Mouse (Mus musculus) cerebral cortex, adult 2 months (tissue): ENCODE results near the gene Gpr161.

Source experiments
- WGBS: fragments of 180-500 bp; shearing (Covaris S2); methylation state at CpG from one replicate; pipeline ENCODE4 v1.1.7; 2018; 5-methylcytosine and 5-hydroxymethylcytosine counted together

Gene Gpr161

DNA sequence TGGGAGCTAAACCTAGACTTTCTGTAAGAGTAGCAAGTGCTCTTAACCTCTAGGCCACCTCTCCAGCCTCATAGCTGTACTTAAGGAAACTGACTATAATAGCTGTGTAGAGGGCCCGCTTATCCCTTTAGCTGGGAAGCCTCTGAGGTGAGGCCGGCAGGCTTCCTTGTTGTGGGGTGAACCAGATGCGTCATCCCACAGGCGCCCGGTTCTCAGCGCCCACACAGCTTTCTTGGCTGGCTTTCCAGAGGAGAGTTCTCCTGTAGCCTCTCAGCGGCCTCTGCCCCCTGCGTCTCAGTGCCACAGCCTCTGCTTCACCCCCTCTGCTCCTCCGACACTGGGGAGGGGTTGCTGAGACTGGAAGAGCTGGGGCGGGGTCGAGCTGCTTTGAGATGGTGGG, 20.8 kb downstream of the Gpr161 start:
- WGBS, result 45% methylated on average over 11 of the region's 11 CpGs

DNA sequence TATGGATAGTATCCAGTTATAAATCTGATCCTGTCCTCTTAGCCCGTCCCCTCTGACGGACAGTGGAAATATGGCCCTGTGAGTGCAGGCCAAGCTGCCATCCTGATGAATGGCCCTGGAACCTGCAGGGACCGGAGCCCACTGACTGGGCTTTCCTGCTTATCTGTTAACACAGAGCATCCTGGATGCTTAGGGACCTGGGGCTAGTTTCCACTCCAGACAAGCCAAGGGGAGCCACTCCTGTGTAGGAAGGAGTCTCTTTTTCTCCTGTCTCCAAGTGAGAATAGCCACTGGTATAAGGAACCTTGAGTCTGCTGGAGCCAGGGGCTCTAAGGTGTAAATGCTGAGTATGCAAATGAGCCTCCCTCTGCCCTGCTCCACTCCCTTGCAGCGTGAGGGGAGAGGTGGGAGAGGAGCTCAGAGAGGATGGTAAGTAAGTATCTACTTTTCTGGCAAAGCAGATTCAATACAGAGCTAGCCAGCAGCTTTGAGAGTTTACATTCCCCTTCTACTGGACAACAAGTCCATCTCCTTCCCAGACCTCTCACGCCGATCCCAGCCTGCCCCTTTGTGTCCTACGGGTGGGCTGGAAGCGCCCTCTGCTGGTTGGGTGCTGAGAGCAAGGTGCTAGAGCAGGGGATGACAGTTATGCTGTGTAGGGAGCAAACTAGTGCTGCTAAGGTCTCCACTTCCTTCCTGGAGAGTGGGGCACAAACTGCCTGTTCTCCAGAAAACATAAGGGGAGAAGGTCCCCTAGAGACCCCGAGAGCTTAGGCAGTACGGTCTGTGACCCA, 24.7 kb downstream of the Gpr161 start:
- 50% methylated on average over 10 of the region's 10 CpGs for WGBS

DNA sequence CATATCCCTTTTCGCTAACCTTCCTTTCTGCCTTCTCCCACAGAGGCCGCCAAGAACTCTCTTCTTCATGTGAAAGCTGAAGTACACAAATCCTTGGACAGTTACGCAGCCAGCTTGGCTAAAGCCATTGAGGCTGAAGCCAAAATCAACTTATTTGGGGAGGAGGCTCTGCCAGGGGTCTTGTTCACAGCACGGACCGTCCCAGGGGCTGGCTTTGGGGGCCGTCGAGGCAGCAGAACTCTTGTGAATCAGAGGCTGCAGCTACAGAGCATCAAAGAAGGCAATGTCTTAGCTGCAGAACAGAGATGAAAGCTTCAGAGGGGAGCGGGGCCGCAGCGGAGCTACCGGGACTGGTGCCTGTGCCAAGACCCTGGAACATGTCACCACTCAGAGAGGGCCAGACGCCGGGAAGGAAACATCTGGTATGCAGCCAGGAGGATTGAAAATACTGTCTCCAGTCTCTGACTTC, 25.8 kb downstream of the Gpr161 start:
- WGBS, result 56% methylated on average over 13 of the region's 13 CpGs

DNA sequence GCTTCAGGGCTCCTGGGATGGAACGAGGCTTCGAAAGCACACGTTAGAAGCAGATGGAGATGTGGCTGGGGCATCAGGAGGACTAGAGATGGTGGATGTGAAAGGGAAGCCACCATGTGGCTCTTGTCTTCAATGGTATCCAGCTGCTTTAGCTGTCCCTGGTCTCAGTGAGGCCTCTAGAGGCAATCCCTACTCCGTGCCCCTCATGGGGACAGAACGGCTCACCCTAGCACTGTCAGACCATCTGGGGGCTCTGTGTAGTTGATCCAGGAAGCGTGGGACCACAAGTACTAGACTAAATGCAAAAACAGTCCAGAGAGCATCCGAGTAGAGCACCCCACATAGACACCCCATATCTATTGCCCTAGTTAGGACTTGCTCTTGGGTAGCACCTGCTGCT, 26.3 kb downstream of the Gpr161 start:
- WGBS, result 69% methylated on average over 7 of the region's 7 CpGs

DNA sequence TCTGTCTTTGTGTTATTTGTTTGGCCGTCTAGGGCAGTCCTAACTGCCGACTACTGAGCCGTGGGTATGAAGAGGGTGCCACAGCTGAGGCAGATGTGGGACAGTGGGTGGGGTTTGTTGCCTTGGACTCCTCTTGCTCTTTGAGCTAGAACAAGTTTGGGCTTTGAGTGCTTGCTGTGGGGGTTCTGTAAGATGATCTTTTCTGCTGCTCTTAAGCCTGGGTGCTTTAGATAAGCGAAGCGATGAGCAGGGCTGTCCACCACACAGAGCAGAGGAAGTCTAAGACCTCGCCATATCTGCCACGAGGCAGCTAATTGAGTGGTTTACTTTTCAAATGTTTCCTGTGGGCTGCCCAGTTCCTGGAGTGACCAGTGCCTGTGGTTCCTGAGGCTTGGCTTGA, 27.3 kb downstream of the Gpr161 start:
- WGBS, result 67% methylated on average over 7 of the region's 7 CpGs

DNA sequence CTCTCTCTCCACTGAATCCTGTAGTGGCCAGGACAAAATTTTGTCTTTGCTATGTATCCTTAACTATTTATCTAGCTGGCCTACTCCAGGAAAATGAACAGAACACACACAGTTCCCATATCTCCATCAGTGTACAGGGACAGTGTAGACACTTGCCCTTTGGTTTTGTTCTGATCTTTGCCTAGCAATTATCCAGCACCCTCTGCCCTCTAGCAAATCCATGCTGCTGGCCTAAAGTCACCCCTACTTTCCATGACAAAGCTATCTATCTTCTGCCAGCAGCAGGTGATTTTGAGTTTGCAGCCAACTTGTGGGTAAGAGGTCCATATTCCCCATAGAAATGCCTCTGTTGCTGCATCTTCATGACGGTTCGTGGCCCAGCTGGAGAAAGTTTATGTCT, 31.8 kb downstream of the Gpr161 start:
- WGBS, result 76% methylated on average over 2 of the region's 2 CpGs

DNA sequence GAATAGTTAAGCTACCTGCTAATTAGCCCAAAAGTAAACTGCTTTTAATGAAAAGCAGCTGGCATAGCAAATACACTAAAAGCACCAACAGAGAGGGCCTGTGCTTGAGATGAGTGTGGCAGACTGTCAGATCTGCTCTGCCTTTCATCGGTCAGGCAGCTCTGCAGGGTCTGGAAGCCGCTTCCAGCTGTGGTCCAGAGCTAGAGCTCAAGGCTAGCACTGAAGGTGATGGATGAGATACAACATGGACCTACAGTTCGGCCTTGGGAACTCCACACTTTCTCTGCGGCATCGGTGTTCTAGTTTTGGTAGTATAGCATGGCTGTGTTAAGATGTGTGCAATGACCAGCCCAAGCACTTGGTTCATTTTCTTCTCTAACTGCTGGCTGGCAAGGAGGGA, 32.2 kb downstream of the Gpr161 start:
- 84% methylated on average over 5 of the region's 5 CpGs for WGBS

DNA sequence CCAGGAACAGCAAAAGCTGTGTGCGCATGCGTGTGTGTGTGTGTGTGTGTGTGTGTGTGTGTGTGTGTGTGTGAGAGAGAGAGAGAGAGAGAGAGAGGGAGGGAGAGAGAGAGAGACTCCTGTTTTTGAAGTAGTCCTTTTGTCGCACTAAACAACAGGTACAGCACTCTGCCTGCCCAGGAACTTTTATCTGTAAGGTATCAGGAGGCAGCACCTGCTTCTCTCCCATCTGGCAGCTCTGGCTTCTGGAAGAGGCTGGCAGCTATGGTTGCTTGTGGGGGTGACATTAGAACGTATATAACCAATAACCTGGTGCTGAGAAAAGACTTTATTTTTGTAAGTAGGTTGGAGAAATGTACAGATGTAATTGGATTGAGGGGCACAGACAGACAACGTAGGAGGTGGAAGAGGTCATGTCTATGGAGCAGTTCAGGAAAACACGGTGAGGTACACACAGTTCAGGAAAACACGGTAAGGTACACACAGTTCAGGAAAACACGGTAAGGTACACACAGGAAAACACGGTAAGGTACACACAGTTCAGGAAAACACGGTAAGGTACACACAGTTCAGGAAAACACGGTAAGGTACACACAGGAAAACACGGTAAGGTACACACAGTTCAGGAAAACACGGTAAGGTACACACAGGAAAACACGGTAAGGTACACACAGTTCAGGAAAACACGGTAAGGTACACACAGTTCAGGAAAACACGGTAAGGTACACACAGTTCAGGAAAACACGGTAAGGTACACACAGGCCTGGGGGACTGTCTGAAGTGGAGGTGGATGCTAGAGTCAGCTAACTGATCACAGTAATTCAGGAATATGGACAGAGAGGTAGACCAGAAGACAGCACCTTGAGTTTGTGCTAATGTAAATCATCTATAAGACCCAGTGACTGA, 33.0 kb downstream of the Gpr161 start:
- WGBS, result 90% methylated on average over 17 of the region's 17 CpGs

DNA sequence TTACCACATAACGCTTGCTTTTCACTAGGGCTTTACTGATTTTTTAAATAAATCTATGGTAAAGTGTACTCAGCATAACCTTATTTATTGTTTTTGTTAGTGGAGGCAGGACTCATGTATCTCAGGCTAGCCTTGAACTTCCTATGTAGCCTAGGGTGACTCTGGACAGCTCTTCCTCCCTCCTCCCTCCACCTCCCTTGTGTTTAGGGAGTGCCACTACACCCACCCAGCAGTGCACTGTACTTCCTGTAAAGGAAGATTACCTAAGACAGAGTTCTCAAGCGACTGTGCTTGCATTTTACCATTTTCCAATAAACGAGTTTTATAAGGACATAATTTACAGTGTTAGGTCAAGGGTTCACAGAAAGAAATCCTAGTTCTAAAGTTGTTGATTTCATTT, 37.2 kb downstream of the Gpr161 start:
- 88% methylated on average over 3 of the region's 3 CpGs for WGBS

DNA sequence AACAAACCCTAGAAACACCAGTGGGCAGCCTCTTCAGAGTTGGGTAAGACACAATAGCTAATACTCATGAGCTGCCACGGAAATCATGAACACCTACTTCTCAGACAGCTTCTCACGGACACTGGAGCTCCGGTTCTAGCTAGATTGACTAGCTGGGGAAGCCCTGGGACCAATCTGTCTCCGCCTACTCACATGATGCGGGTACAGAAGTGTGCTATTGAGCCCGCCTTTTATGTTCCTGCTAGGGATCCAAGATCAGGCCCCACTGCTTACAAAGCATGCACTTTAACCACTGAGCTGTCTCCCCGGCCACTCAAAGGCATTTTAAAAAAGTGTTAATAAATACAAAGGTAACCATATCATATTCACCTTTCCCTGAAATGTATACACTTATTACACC, 46.5 kb downstream of the Gpr161 start:
- 63% methylated on average over 7 of the region's 7 CpGs for WGBS

DNA sequence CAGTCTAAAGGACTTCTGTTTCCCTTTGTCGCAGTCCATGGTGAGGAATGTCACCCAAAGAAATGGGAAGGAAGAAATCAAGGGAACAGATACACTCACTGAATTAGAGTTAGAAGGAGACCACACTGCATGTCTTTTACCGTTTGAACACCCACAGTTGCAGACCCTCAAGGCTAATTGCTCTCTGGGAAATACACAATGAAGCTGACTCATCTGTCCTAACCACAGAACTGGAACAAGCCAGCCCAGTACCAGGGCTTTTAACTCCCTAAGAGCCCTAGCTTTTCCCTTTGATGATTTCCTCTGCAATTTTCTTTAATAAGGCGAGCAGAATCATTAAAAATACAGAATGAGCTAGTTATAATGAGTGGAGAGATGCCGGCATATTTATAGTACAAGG, 48.9 kb downstream of the Gpr161 start:
- 44% methylated on average over 4 of the region's 4 CpGs for WGBS

DNA sequence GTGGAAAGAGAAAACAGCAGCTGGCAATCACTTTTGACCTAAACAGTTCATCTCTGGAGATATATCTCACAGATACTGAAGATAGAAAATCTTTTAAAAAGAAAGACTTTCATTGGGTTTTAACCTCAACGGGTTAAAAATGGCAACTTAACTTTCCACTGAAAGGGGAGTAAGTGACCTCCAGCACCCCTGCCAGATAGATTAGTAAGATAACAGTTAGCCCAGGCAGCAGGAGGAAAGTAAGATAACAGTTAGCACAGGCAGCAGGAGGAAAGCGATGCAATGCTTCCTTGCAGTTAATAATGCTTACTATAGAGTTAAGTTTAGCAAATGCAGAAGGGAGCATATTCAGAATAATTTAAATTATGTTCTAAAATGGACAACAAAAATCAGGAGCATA, 60.8 kb downstream of the Gpr161 start:
- 71% methylated on average over 2 of the region's 2 CpGs for WGBS

DNA sequence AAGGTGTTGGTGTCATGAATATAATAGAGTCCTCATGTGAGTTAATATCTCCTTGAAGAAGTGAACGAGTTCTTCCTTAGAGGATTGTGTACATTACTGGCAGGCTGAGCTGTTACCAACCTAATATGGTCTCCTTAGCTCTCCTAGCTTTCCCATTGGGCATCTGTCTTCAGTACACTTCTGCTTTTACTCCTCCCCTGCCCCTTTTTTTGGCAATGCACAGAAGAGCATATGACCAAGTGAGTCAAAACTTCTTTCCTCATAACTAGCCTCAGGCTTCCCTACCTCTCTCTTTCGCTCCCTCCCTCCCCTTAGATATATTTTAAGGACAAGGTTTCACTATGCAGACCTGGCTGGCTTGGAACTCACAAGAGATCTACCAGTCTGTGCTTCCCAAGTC, 67.7 kb downstream of the Gpr161 start:
- WGBS, result 81% methylated on average over 2 of the region's 2 CpGs

DNA sequence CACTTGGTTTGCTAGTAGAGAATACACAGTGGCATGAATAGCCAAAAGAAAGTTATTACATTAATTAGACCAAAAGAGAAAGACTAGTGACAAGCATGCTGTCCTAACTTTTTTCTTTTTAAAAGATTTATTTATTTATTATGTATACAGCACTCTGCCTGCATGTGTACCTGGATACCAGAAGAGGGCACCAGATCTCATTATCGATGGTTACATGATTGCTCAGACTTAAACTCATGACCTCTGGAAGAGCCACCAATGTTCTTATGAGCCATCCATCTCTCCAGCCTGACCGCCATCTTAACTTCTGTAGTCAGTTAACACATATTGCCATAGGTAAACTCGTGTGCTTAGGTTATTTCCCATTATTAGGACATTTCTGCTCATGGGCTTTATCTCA, 69.5 kb downstream of the Gpr161 start:
- 96% methylated on average over 3 of the region's 3 CpGs for WGBS

DNA sequence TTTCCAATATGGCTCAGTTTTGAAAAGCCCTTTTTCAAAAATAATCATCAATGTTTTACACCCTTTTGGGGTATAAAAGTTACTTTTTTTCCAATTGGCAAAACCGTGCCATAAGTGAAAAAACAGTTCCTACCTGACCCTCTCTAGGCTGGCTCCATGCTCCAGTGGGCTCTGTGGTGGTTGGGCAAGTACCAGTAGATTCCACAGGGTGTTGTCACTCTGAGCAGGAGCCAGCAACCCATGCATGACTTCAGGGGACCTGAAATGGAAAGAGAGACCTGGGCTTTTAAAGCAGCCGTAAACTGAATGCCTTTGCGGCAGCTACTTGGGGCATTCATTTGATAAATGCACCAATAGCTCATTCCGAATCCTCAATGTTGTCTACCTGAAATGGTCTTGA, 75.4 kb downstream of the Gpr161 start:
- 95% methylated on average over 4 of the region's 4 CpGs for WGBS

DNA sequence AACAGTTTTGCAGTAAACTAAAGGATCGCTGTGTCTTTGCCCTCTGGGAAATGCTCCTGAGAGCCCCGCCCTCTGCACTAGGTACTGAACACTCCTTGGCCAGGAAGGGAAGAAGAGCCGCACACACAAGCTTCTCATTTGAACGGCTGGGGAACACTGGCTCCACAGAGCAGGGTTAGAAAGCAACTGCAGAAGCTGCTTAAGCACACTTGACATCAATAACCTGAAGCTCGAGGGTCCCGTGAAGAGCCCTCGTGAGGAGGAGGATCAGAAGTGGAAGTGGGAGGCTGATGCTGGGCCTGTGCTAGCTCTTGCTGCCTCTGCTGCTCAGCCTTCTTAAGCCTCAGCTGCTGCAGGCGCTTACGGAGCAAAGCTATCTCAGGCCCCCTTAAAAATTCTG, 78.2 kb downstream of the Gpr161 start:
- 65% methylated on average over 9 of the region's 9 CpGs for WGBS
